Mouse (Mus musculus): ENCODE results near the gene Defa2. TPM values are rescaled to one million over a fixed set of nuclear protein-coding genes. Genes with fewer than 3 reads are reported as not detected.

The Defa2 gene
- not detected for polyA plus RNA-seq (2012; fragmentation: generic; extraction: Trizol)

GRCm38 (mm10) chr8:21378215-21378614 lies at the start of gene Defa2:
Gene Defa2, plus strand, starts transcription at chr8:21378515.

GRCm38 (mm10) chr8:21391511-21391910 lies 13.2 kb downstream of the Defa2 start, which contains the start of gene Defa33:
Gene Defa33, plus strand, starts transcription at chr8:21391811.

GRCm38 (mm10) chr8:21427111-21427510 lies 48.8 kb downstream of the Defa2 start, which contains the start of gene Defa36:
Gene Defa36, plus strand, starts transcription at chr8:21427411.

Other genes starting within 250 kb of the Defa2 start
- gene Defa30, start 243.9 kb upstream of the Defa2 start, polyA plus RNA-seq (2012; fragmentation: generic; extraction: Trizol): not detected
- not detected for gene Defa22, start 216.2 kb upstream of the Defa2 start, polyA plus RNA-seq (2012; fragmentation: generic; extraction: Trizol)
- not detected for gene Defa31, start 186.9 kb upstream of the Defa2 start, polyA plus RNA-seq (2012; fragmentation: generic; extraction: Trizol)
- not detected for gene Gm15293, start 177.0 kb upstream of the Defa2 start, polyA plus RNA-seq (2012; fragmentation: generic; extraction: Trizol)
- not detected for gene Gm15292, start 128.8 kb upstream of the Defa2 start, polyA plus RNA-seq (2012; fragmentation: generic; extraction: Trizol)
- not detected for gene Defa27, start 63.0 kb upstream of the Defa2 start, polyA plus RNA-seq (2012; fragmentation: generic; extraction: Trizol)
- not detected for gene Defa29, start 51.5 kb upstream of the Defa2 start, polyA plus RNA-seq (2012; fragmentation: generic; extraction: Trizol)
- not detected for gene Defa33, start 13.3 kb downstream of the Defa2 start, polyA plus RNA-seq (2012; fragmentation: generic; extraction: Trizol)
- gene Defa36, start 48.9 kb downstream of the Defa2 start, polyA plus RNA-seq (2012; fragmentation: generic; extraction: Trizol): not detected
- gene Gm7849, start 78.0 kb downstream of the Defa2 start, polyA plus RNA-seq (2012; fragmentation: generic; extraction: Trizol): not detected
- gene Defa20, start 130.7 kb downstream of the Defa2 start, polyA plus RNA-seq (2012; fragmentation: generic; extraction: Trizol): not detected
- gene Defa32, start 150.5 kb downstream of the Defa2 start, polyA plus RNA-seq (2012; fragmentation: generic; extraction: Trizol): not detected
- gene Defa37, start 186.9 kb downstream of the Defa2 start, polyA plus RNA-seq (2012; fragmentation: generic; extraction: Trizol): not detected
- not detected for gene Defa28, start 204.5 kb downstream of the Defa2 start, polyA plus RNA-seq (2012; fragmentation: generic; extraction: Trizol)
- not detected for gene Gm7861, start 216.0 kb downstream of the Defa2 start, polyA plus RNA-seq (2012; fragmentation: generic; extraction: Trizol)
- gene Defa26, start 239.7 kb downstream of the Defa2 start, polyA plus RNA-seq (2012; fragmentation: generic; extraction: Trizol): not detected